Mouse (Mus musculus): ENCODE results near the gene Grsf1. TPM values are rescaled to one million over a fixed set of nuclear protein-coding genes. Genes with fewer than 3 reads are reported as not detected.

Gene Grsf1
- 2.4 TPM for polyA plus RNA-seq (2017; shearing (Covaris generic))

DNA sequence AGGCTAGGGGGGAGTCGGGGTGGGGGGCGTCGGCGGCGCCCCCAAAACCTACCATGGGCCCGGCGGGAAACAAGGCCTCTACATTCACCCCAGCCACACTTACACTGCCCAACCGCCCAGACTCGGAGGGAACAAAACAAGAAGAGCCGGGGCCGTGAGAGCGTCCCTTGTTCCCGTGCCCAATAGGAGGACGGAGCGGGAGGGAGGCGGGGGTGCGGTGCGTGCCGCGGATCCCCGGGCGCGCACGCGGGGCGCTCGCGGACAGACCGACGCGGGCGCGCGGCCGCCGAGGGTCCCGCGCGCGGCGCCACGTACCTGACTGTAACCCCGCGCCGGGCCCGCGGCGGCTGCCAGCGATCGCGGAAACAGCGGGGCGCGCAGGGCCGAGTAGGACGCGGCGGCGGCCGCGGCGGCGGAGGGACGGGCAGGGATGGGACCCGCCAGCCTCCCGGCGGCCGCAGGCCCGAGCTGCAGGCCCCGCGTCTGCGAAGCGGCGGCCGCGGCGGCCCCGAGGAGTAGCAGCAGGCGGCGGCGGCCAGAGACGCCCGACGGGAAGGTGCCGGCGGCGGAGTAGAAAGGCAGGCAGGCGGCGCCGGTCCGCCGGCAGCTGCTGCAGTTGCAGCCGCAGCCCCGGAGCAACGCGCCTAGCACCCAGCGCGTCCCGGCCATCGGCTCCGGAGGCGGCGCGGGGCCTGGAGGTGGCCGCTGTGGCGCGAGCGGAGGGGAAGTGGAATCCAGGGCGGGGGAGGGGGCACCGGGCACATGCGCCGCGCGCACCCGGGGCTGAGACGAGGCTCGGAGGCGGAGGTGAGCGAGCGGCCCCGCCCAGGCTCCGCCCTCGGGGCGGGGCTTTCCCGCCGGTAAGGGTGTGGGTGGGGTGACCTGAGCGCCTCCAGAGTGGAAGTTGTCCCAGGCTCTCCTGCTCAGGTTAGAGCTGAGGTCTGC is at the start of gene Grsf1:
Grsf1 (minus strand) TSS at position 729 of the 945 bp plus-strand sequence.

DNA sequence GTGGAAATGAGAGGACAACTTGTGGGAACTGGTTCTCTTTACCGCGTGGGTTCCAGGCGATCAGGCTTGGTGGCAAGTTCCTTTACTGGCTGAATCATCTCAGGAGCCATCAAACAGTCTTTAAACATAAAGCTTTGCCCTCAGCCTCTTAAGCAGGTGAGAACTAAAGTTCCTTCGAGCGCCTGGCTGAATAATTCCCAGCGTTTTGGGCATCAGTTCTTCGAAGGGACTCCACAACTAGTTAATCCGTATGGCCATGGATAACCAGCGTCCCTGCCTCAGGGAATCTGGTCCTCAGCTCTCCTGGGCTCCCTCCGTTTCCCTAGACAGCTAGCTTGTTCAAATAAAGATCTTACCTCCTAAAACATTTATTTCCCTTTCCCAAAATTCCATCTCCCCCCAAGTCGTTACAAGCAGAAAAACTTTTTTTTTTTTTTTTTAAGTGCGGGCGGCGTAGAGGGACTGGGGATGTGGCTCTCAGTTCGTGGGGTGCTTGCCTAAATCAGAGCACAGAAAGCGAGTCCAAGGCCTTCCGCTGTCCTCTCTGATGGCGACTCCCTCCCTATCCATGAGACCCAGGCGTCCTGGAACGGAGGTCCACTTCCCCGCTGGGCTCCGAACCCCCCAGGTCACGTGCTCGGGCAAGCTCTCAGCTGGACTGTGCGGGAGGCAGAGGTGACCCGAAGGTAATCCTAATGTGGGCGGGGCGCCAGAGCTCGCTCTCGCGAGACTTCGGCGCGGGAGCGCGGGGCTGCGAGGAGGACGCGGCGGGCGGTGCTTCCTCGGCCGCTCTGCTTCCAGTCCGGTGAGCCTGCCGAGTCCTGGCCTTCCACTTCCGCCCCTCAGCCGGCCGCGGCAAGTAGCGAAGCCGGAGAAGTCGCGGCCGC is 44.4 kb upstream of the Grsf1 start, which contains the start of gene Mob1b:
Mob1b (plus strand) TSS at position 740 of the 887 bp plus-strand sequence.

Other genes starting within 250 kb of the Grsf1 start
- not detected for gene Ambn, start 220.2 kb downstream of the Grsf1 start, polyA plus RNA-seq (2017; shearing (Covaris generic))
- gene Enam, start 188.2 kb downstream of the Grsf1 start, polyA plus RNA-seq (2017; shearing (Covaris generic)): not detected
- gene Jchain, start 148.3 kb downstream of the Grsf1 start, polyA plus RNA-seq (2017; shearing (Covaris generic)): 11.6 TPM
- gene Utp3, start 121.7 kb downstream of the Grsf1 start, polyA plus RNA-seq (2017; shearing (Covaris generic)): 120 TPM
- gene Rufy3, start 111.1 kb downstream of the Grsf1 start, polyA plus RNA-seq (2017; shearing (Covaris generic)): 1.2 TPM
- 13.4 TPM for gene Mob1b, start 44.7 kb upstream of the Grsf1 start, polyA plus RNA-seq (2017; shearing (Covaris generic))
- gene Dck, start 88.8 kb upstream of the Grsf1 start, polyA plus RNA-seq (2017; shearing (Covaris generic)): 99.2 TPM
- gene Slc4a4, start 210.6 kb upstream of the Grsf1 start, polyA plus RNA-seq (2017; shearing (Covaris generic)): not detected

All from inflammation-experienced regulatory T-cells, adult 16 weeks (primary cell).